26 mouse cellular contexts compared by ENCODE assay signal in genomic region chr10:84072866-84073483, GRCm38 (mm10).
DNase-seq lines count a peak whose midpoint lies in the region; ATAC-seq and TF ChIP-seq lines count a peak whose summit lies in the region.
"Had no signal": no experiment of that assay in that cellular context is flagged by ENCODE, and none has a peak within 500 bp of the region (broad histone marks: within the 10 kb centered on the region; RNA-seq: fewer than 3 reads in every experiment).

No protein-coding gene starts in this region.

- H3K4me3 ChIP-seq in heart, embryonic 11.5 days (ENCODE audit: low read depth, low read length), result no peak overlapping the region
- no peak overlapping the region for H3K4me3 ChIP-seq in neural tube, embryonic 12.5 days
- H3K4me3 ChIP-seq: embryonic facial prominence, embryonic 12.5 days; hindbrain, embryonic 10.5 days; layer of hippocampus, adult 2 months; limb, embryonic 12.5 days had no signal

- no peak for TF ChIP-seq POLR2A in brain, embryonic 14.5 days (IDR thresholded peaks at IDR 0.05; ENCODE audit: borderline replicate concordance, extremely low read depth, insufficient read depth, insufficient read length, poor library complexity, severe bottlenecking)

- TF ChIP-seq CTCF in brain, embryonic 14.5 days (IDR thresholded peaks at IDR 0.05; ENCODE audit: borderline replicate concordance, extremely low read depth, insufficient read depth, insufficient read length), result no peak

- DNase-seq in heart, adult 11 months, result peak; percentile 71
- peak; percentile 79 for DNase-seq in brain, embryonic 14.5 days (ENCODE audit: low read depth)
- peak; percentile 25 for DNase-seq in embryo, embryonic 11 days
- no peak for DNase-seq in cerebellum, adult 18-20 months
- no peak for DNase-seq in layer of hippocampus, postnatal 25 days (ENCODE audit: extremely low spot score in 1 of 2, low spot score in 1 of 2)
- DNase-seq: B cell, adult 2 months; cerebellum, adult 8-10 months; cerebellum, postnatal 36 days; gastrocnemius, postnatal 36 days; heart, postnatal 10 days; kidney, postnatal 25 days; layer of hippocampus, postnatal 36 days; liver, postnatal 0 days had no signal

- H3K27me3 ChIP-seq in heart, embryonic 11.5 days (ENCODE audit: control insufficient read depth, insufficient read depth, low read length), result no peaks in the 10 kb centered on the region
- H3K27me3 ChIP-seq in neural tube, embryonic 12.5 days (replicated peaks), result no peaks in the 10 kb centered on the region
- H3K27me3 ChIP-seq: CH12.LX; embryonic facial prominence, embryonic 12.5 days; limb, embryonic 12.5 days; Patski had no signal

- no peak overlapping the region for H3K9ac ChIP-seq in heart, embryonic 11.5 days (ENCODE audit: low read depth, low read length)
- H3K9ac ChIP-seq in neural tube, embryonic 12.5 days, result no peak overlapping the region
- H3K9ac ChIP-seq: embryonic facial prominence, embryonic 12.5 days; limb, embryonic 12.5 days; liver, postnatal 0 days had no signal

- 45% methylated on average over 12 of the region's 12 CpGs for WGBS in heart, embryonic 11.5 days (ENCODE audit: insufficient replicate concordance)
- 30% methylated on average over 12 of the region's 12 CpGs for WGBS in neural tube, embryonic 12.5 days

- ATAC-seq in heart, embryonic 11.5 days (replicated peaks; ENCODE audit: insufficient number of reproducible peaks, low FRiP score, low TSS enrichment), result no peak
- ATAC-seq in neural tube, embryonic 12.5 days (ENCODE audit: low FRiP score, low read depth), result peak; percentile 61; the same call in 1 of the 2 replicates
- no peak for ATAC-seq in granulocyte monocyte progenitor cell, adult 5-6 weeks (replicated peaks; ENCODE audit: poor library complexity, severe bottlenecking)
- ATAC-seq: intestine, postnatal 0 days; liver, postnatal 0 days; lung, postnatal 0 days; Patski had no signal

- H3K27ac ChIP-seq in heart, embryonic 11.5 days (ENCODE audit: low read depth, low read length), result no peak overlapping the region
- no peak overlapping the region for H3K27ac ChIP-seq in neural tube, embryonic 12.5 days
- H3K27ac ChIP-seq: embryonic facial prominence, embryonic 12.5 days; hindbrain, embryonic 10.5 days; layer of hippocampus, adult 2 months; limb, embryonic 12.5 days had no signal

- no peaks in the 10 kb centered on the region for H3K4me1 ChIP-seq in heart, embryonic 11.5 days (ENCODE audit: control insufficient read depth, insufficient read depth, low read length)
- peaks cover 6% of the 10 kb centered on the region for H3K4me1 ChIP-seq in neural tube, embryonic 12.5 days
- H3K4me1 ChIP-seq: embryonic facial prominence, embryonic 12.5 days had no signal

- H3K4me2 ChIP-seq in heart, embryonic 11.5 days, result no peak overlapping the region
- no peak overlapping the region for H3K4me2 ChIP-seq in neural tube, embryonic 12.5 days (replicated peaks)
- H3K4me2 ChIP-seq: embryonic facial prominence, embryonic 12.5 days; limb, embryonic 12.5 days; liver, embryonic 11.5 days had no signal

- peaks cover 2% of the 10 kb centered on the region; the same call in 1 of the 2 replicates for H3K9me3 ChIP-seq in heart, embryonic 11.5 days (replicated peaks; ENCODE audit: control insufficient read depth, low read length)
- H3K9me3 ChIP-seq in neural tube, embryonic 12.5 days, result no peaks in the 10 kb centered on the region; the same call in 1 of the 2 replicates
- H3K9me3 ChIP-seq: embryonic facial prominence, embryonic 12.5 days had no signal

- no peaks in the 10 kb centered on the region for H3K36me3 ChIP-seq in heart, embryonic 11.5 days (ENCODE audit: control insufficient read depth, insufficient read depth, low read length)
- no peaks in the 10 kb centered on the region for H3K36me3 ChIP-seq in neural tube, embryonic 12.5 days
- H3K36me3 ChIP-seq: embryonic facial prominence, embryonic 12.5 days; G1E; hindbrain, embryonic 10.5 days; limb, embryonic 12.5 days had no signal

Comparison
In these comparisons a context has a peak if more than half of its experiments do, and no peak if none do; other contexts are left out.
1. DNase-seq: peak in heart, adult 11 months (single experiment), brain, embryonic 14.5 days (single experiment) and embryo, embryonic 11 days (single experiment); none in cerebellum, adult 18-20 months (0 of 2) and layer of hippocampus, postnatal 25 days (0 of 2).